Mouse (Mus musculus) neural tube, embryonic 12.5 days (tissue): ENCODE measurements around the gene Hlf. TPM values are rescaled to one million over a fixed set of nuclear protein-coding genes. Genes with fewer than 3 reads are reported as not detected.

Experiments used
- ATAC-seq: fragments of 200-750 bp; cut with Nextera tagmentation; 2 replicates; pipeline ENCODE4 v1.8.0; 2017; ENCODE audit warnings: low read depth, mild to moderate bottlenecking, moderate TSS enrichment, moderate library complexity; ENCODE audit not compliant: low FRiP score
- H3K27ac ChIP-seq: fragments of 300-500 bp; sonication (generic); 2 replicates; pipeline ENCODE4 v1.5.1; 2016
- H3K27me3 ChIP-seq: fragments of 300-500 bp; sonication (generic); replicated peaks from 2 replicates; pipeline ENCODE4 v1.6.1; 2016; ENCODE audit warnings: mild to moderate bottlenecking
- H3K36me3 ChIP-seq: fragments of 300-500 bp; sonication (generic); 2 replicates; pipeline ENCODE4 v1.6.1; 2016; ENCODE audit warnings: mild to moderate bottlenecking
- H3K4me1 ChIP-seq: fragments of 300-500 bp; sonication (generic); 2 replicates; pipeline ENCODE4 v1.6.1; 2016
- H3K4me2 ChIP-seq: fragments of 300-500 bp; sonication (generic); replicated peaks from 2 replicates; pipeline ENCODE4 v1.6.1; 2016; ENCODE audit warnings: mild to moderate bottlenecking
- H3K4me3 ChIP-seq: fragments of 300-500 bp; sonication (generic); 2 replicates; pipeline ENCODE4 v1.5.1; 2016
- H3K9ac ChIP-seq: fragments of 300-500 bp; sonication (generic); 2 replicates; pipeline ENCODE4 v1.6.1; 2016; ENCODE audit warnings: mild to moderate bottlenecking
- H3K9me3 ChIP-seq: fragments of 300-500 bp; sonication (generic); 2 replicates; pipeline ENCODE4 v1.6.1; 2016; ENCODE audit warnings: mild to moderate bottlenecking
- WGBS: fragments of 180-500 bp; shearing (Covaris S2); methylation state at CpG from one replicate; pipeline ENCODE4 v1.1.7; 2016; 5-methylcytosine and 5-hydroxymethylcytosine counted together
- polyA plus RNA-seq: library from polyadenylated mRNA; unstranded; fragments of >200 nt; fragmentation: Nextera tagmentation; extraction: Ambion mirVana; gene quantifications from 2 replicates; pipeline ENCODE4 v1.2.1, GENCODE M21; 2016

Gene Hlf
- polyA plus RNA-seq, 1 experiment from 2014 or later: 1.8 TPM

GRCm38 (mm10) chr11:90369115-90369514 lies 21.6 kb downstream of the Hlf start:
- Histone ChIP-seq H3K4me3 (no peak overlapping the region), H3K27me3 (no peaks in the 10 kb centered on the region), H3K36me3 (no peaks in the 10 kb centered on the region), H3K9me3 (no peaks in the 10 kb centered on the region), H3K4me1 (peaks cover 25% of the 10 kb centered on the region), H3K4me2 (peak overlapping the region; percentile 27; the same call in 1 of the 2 replicates), H3K9ac (no peak overlapping the region), H3K27ac (no peak overlapping the region)
- ATAC-seq: no peak
- 33% methylated on average over 7 of the region's 7 CpGs for WGBS

GRCm38 (mm10) chr11:90367894-90368860 lies 22.5 kb downstream of the Hlf start:
- Histone ChIP-seq H3K4me2 (no peak overlapping the region), H3K9ac (no peak overlapping the region), H3K36me3 (no peaks in the 10 kb centered on the region), H3K27ac (no peak overlapping the region), H3K4me1 (peaks cover 25% of the 10 kb centered on the region), H3K9me3 (no peaks in the 10 kb centered on the region), H3K27me3 (no peaks in the 10 kb centered on the region), H3K4me3 (no peak overlapping the region)
- ATAC-seq: no peak
- 67% methylated on average over 14 of the region's 14 CpGs for WGBS

DNA sequence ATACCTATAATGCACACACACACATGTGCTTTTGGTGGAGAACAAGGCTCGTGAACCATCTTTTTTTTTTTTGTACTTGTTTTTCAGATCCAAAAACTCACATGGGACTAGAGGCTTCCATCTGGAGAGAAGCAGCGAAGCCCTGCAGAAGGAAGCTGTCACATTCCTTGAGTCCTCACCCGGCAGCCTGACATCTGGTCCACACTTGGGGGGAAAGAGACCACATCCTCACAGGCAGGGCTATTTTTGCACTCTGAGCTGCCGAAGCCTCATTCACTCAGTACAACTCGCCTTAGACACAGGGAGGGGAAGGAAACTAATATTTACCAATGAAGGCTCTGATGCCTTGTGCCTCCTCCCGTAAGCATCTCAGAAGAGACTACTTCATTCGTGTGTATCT lies 25.8 kb downstream of the Hlf start:
- H3K4me3 ChIP-seq: no peak overlapping the region
- peaks cover 13% of the 10 kb centered on the region for H3K4me1 ChIP-seq
- no peaks in the 10 kb centered on the region for H3K36me3 ChIP-seq
- H3K9ac ChIP-seq: no peak overlapping the region
- ATAC-seq: no peak
- H3K4me2 ChIP-seq: no peak overlapping the region
- H3K27me3 ChIP-seq: no peaks in the 10 kb centered on the region
- H3K9me3 ChIP-seq: no peaks in the 10 kb centered on the region
- WGBS: 73% methylated on average over 7 of the region's 7 CpGs
- no peak overlapping the region for H3K27ac ChIP-seq

- no peak overlapping the region for H3K4me2 ChIP-seq
- peaks cover 4% of the 10 kb centered on the region for H3K4me1 ChIP-seq
- H3K27me3 ChIP-seq: no peaks in the 10 kb centered on the region
- no peak for ATAC-seq
- H3K27ac ChIP-seq: no peak overlapping the region
- H3K9ac ChIP-seq: no peak overlapping the region
- H3K4me3 ChIP-seq: no peak overlapping the region
- no peaks in the 10 kb centered on the region for H3K9me3 ChIP-seq
- no peaks in the 10 kb centered on the region for H3K36me3 ChIP-seq
- WGBS: 85% methylated on average over 10 of the region's 10 CpGs
These were observed 26.7 kb downstream of the Hlf start for GRCm38 (mm10) chr11:90363821-90364497.

- H3K27ac ChIP-seq: no peak overlapping the region
- no peaks in the 10 kb centered on the region for H3K27me3 ChIP-seq
- WGBS: 48% methylated on average over 3 of the region's 3 CpGs
- H3K9ac ChIP-seq: no peak overlapping the region
- H3K4me2 ChIP-seq: no peak overlapping the region
- H3K4me1 ChIP-seq: peaks cover 3% of the 10 kb centered on the region; the same call in 1 of the 2 replicates
- H3K36me3 ChIP-seq: no peaks in the 10 kb centered on the region
- no peak overlapping the region for H3K4me3 ChIP-seq
- no peaks in the 10 kb centered on the region for H3K9me3 ChIP-seq
- ATAC-seq: no peak
These were observed 27.3 kb downstream of the Hlf start for GRCm38 (mm10) chr11:90363406-90363805.

- Histone ChIP-seq H3K9ac (no peak overlapping the region), H3K4me2 (no peak overlapping the region), H3K4me3 (no peak overlapping the region), H3K4me1 (peaks cover 13% of the 10 kb centered on the region), H3K36me3 (no peaks in the 10 kb centered on the region), H3K27me3 (no peaks in the 10 kb centered on the region), H3K27ac (no peak overlapping the region), H3K9me3 (no peaks in the 10 kb centered on the region)
- WGBS: 95% methylated on average over 5 of the region's 5 CpGs
- no peak for ATAC-seq
These were observed 30.2 kb downstream of the Hlf start for GRCm38 (mm10) chr11:90360536-90360935.

DNA sequence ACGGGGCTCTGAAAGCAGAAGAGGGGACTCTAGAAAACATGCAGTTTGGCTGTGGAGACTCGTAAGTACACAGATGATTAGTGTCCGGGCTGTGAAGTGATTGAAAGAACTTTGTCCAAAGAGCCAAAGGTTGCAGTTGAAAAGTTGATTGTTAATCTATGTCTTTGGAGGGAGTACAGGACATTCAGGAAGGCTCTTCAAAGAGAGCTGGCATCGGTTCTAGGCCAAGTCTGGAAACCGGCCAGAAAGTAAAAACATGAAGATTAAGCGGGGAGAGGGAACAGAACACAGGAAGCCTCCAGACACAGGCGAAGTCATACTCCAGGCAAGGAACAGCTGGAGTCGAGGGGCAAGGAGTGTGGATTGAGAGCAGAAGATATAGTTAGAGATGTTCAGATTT lies 32.6 kb downstream of the Hlf start:
- H3K4me2 ChIP-seq: no peak overlapping the region
- H3K27ac ChIP-seq: no peak overlapping the region
- no peaks in the 10 kb centered on the region for H3K27me3 ChIP-seq
- no peak overlapping the region for H3K4me3 ChIP-seq
- peaks cover 17% of the 10 kb centered on the region for H3K4me1 ChIP-seq
- H3K9me3 ChIP-seq: no peaks in the 10 kb centered on the region
- no peaks in the 10 kb centered on the region for H3K36me3 ChIP-seq
- 78% methylated on average over 8 of the region's 8 CpGs for WGBS
- ATAC-seq: no peak
- H3K9ac ChIP-seq: no peak overlapping the region

- no peak for ATAC-seq
- Histone ChIP-seq H3K9ac (no peak overlapping the region), H3K27ac (no peak overlapping the region), H3K4me2 (no peak overlapping the region), H3K4me1 (peaks cover 17% of the 10 kb centered on the region), H3K4me3 (no peak overlapping the region), H3K9me3 (no peaks in the 10 kb centered on the region), H3K36me3 (no peaks in the 10 kb centered on the region), H3K27me3 (no peaks in the 10 kb centered on the region)
- 90% methylated on average over 7 of the region's 7 CpGs for WGBS
These were observed 33.3 kb downstream of the Hlf start for GRCm38 (mm10) chr11:90357371-90357770.

DNA sequence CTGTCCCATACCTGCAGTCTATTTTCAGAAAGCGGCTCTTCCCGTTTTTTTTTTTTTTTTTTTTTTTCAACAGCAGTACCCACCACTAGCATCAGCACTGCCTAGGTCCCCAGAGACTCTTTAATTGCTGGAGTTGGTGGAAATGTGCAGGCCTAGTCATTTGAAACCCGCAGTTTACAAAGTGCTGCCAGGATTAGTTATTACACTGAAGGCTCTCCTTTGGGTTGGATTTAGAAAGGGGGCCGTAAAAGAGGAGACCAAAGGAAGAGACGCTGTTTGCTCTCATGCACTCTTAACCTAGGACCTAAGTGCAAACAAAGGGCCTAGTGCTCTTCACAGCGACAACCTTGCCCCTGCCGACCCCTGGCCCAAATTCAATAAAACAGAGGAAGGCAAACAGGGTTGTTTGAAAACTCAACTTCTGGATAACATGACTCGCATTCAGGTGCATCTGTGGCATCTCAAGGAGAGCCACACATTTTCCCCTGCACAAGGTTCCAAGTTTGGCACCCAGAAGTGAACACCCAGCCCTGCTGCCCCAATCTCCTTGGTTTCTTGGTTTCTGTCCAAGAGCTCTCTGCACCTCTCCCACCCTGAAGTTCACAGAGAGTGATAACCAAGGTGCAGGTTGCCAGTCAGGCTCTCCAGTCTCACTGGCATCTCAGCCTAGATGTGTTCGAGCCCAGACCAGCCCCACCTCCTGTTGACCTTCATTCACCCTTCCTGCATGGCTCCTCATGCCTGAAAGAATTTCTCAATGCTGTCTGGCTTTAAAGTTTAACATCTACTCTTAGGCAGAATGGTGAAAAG lies 34.0 kb downstream of the Hlf start:
- Histone ChIP-seq H3K9ac (no peak overlapping the region), H3K27ac (no peak overlapping the region), H3K9me3 (no peaks in the 10 kb centered on the region), H3K36me3 (no peaks in the 10 kb centered on the region), H3K27me3 (no peaks in the 10 kb centered on the region), H3K4me2 (peak overlapping the region; percentile 16; the same call in 1 of the 2 replicates), H3K4me1 (peaks cover 17% of the 10 kb centered on the region), H3K4me3 (no peak overlapping the region)
- 15% methylated on average over 9 of the region's 9 CpGs for WGBS
- no peak for ATAC-seq

- 13% methylated on average over 3 of the region's 3 CpGs for WGBS
- ATAC-seq: no peak
- H3K4me2 ChIP-seq: peak overlapping the region; percentile 16; the same call in 1 of the 2 replicates
- H3K4me1 ChIP-seq: peaks cover 17% of the 10 kb centered on the region
- no peaks in the 10 kb centered on the region for H3K9me3 ChIP-seq
- no peak overlapping the region for H3K27ac ChIP-seq
- no peak overlapping the region for H3K4me3 ChIP-seq
- no peaks in the 10 kb centered on the region for H3K27me3 ChIP-seq
- H3K9ac ChIP-seq: no peak overlapping the region
- H3K36me3 ChIP-seq: no peaks in the 10 kb centered on the region
These were observed 34.7 kb downstream of the Hlf start for GRCm38 (mm10) chr11:90356036-90356435.

- no peak for ATAC-seq
- Histone ChIP-seq H3K27ac (no peak overlapping the region), H3K9me3 (no peaks in the 10 kb centered on the region), H3K9ac (no peak overlapping the region), H3K4me1 (peaks cover 17% of the 10 kb centered on the region), H3K4me2 (no peak overlapping the region), H3K36me3 (no peaks in the 10 kb centered on the region), H3K4me3 (no peak overlapping the region), H3K27me3 (no peaks in the 10 kb centered on the region)
- 59% methylated on average over 7 of the region's 7 CpGs for WGBS
These were observed 35.4 kb downstream of the Hlf start for GRCm38 (mm10) chr11:90355270-90355681.

GRCm38 (mm10) chr11:90352696-90353095 lies 38.0 kb downstream of the Hlf start:
- peaks cover 21% of the 10 kb centered on the region for H3K4me1 ChIP-seq
- H3K4me3 ChIP-seq: no peak overlapping the region
- 87% methylated on average over 7 of the region's 7 CpGs for WGBS
- H3K27me3 ChIP-seq: no peaks in the 10 kb centered on the region
- no peak overlapping the region for H3K4me2 ChIP-seq
- ATAC-seq: no peak
- no peak overlapping the region for H3K27ac ChIP-seq
- no peaks in the 10 kb centered on the region for H3K9me3 ChIP-seq
- no peak overlapping the region for H3K9ac ChIP-seq
- no peaks in the 10 kb centered on the region for H3K36me3 ChIP-seq
